Mouse (Mus musculus): Measurements from ENCODE around the gene Kif22.

DNA sequence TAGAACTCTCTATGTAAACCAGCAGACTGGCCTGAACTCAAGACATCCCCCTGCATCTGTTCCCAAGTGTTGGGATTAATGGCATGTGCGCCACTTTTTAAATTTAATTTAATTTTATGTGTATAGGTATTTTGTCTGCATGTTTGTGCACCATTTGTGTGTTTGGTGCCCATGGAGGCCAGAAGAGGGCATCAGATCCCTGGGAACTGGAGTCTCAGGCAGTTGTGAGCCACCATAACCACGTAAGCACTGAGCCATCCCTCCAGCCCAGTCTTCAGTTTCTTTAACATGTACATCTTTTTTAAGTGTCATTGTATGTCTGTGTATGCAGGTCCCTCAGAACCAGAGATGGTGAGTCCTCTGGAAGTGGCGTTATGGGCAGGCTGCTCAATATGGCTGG lies 35.4 kb upstream of the Kif22 start:
- TF ChIP-seq CTCF (IDR thresholded peaks at IDR 0.05 in 2 of 3, conservative IDR thresholded peaks at IDR 0.05 in 1 of 3; ENCODE audit: control insufficient read depth in 1 of 3, insufficient read depth in 1 of 3, low read depth in 2 of 3, low read length in 3 of 3, poor library complexity in 1 of 3, severe bottlenecking in 1 of 3) = peak; percentile 7 to 54 (median 48); a peak in 4 of 6 replicates
- no peak for TF ChIP-seq ZKSCAN1 (IDR thresholded peaks at IDR 0.05; ENCODE audit: low read depth, low read length)
- TF ChIP-seq POLR2A (IDR thresholded peaks at IDR 0.05; ENCODE audit: control insufficient read depth in 1 of 2, insufficient read depth in 1 of 2, low read depth in 1 of 2, low read length in 2 of 2, poor library complexity in 1 of 2) = no peak
- no peak for TF ChIP-seq EP300 (IDR thresholded peaks at IDR 0.05; ENCODE audit: low read depth in 1 of 2, low read length in 2 of 2)
